Mouse (Mus musculus) 3T3-L1 (cell line): ENCODE data around the gene Arl5c.

Experiments
- DNase-seq: peaks from one replicate; pipeline ENCODE4 v3.0.0-alpha.2; 2015; ENCODE audit warnings: low read depth, low spot score

Gene Arl5c

DNA sequence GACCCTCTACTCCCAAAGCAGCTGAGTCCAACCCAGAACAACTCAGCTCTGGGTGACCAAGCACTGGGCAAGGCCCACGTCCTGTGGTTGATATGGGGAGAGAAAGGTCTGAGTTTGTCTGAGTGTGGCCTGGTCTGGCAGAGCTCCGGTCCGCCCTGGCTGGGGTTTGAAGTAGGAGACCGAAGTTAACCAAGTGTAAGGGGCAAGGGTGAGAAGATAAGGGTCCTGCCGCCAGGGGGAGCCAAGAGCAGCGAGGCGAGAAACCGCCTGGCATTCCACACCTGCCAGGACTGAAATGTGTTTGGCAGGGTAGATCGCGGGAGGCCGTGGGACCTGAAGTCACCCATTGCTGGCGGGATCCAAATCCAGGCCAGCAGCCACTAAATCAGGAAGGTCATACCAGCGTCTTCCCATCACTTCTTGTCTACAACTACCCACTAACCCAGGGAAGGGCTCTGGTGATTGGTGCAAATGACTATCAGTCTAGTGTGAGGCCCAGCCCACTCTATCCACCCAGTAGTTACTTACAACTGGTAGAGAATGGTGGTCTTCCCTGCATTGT lies 1.4 kb downstream of the Arl5c start:
- peak; percentile 29 for DNase-seq

DNA sequence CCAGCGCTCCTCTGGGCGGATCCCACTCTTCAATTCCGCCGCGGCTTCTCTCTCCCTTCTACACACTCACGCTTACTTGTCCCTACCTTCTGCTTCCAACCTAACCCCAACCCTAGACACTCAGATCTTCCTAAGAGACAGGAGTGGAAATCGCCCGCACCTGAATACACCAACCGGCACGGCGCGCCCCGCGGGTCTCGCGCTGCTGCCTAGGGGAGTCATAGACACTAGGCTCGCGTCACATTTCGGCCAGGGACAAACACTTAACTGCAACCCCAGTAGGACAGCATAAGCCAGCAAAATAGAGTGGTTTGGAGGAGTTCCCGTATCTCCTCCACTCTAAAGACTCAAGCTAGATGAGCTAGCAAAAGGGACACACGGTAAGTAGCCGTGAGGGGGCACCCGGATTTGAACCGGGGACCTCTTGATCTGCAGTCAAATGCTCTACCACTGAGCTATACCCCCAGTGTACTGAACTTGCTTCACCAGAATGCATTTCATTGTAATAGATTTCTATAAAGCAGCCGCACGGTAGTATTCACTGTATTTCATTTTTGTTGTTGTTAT lies 7.4 kb downstream of the Arl5c start:
- DNase-seq = peak; percentile 97

DNA sequence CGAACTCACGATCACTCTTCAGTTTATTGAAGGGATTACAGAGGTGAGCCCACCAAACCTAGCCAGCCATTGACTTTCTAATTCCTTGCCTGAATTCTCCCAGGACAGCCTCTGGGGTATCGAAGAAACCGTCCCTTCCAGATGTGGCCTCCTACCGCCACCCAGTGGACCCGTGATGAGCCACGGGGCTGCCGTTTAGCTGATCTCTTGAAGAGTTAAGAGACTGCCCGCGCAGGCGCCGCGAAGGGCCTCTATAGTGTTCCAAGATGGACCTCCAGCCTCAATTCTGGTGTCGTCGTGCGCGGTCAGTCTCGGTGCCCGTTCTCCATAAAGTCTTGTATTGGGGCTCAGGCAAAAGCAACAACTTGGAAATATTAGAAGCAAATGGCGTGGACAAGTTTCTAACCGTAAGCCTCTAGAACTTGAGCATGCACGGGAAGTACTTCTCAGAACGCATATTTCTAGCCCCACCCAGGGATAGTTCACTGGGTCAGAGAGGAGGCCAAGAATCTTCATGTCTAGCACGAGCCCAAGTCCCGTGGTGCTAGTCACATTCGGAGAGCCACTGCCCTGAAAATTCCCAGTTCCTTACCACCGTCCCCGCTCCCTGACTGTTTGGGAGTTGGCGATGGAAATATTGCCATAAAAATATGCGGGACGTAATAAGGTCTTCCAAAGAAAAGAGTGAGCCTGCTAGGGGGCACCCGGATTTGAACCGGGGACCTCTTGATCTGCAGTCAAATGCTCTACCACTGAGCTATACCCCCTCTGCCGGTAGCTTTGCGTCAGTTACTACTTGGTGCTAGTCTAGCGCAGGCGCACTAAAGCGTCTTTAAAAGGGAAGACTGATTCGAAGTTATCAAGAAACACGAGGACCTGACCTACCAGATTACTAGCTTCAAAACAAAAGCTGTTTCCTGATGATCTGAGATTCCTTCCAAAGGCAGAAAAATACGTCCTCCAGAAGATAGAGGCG lies 8.1 kb downstream of the Arl5c start:
- peak; percentile 98 for DNase-seq

DNA sequence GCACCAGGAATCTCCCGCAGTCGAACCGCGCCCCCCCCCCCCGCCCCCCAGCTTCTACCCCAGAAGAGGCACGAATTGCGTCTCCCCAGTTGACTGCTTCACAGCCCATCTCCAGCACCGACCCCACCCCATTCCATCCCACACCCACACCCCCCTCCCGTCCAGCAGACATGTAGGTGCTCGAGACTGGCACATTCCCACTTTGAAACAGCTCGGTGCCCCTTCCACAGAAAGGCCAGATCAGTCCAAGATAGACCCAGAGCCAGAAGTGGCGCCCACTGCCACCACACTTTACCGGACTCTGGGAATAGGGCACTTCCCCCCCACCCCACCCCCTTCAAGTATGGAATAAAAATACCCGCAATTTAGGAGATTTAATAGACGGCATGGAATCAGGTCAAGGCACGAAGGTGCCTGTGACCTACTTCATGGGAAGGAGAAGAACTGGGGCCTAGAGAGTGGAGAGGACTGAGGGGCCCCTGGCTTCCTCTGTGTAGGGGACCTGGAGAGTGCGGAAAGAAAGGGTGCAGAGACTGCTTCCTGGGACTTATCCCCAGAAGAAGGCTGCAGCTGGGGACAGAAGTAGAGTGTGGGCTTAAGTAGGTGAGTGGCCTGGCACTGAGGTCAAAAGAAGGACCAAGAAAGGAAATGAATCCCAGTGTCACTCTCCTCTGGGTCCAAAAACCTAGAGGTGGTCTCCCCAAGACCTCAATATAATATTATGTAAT lies 9.1 kb downstream of the Arl5c start:
- DNase-seq = no peak

DNA sequence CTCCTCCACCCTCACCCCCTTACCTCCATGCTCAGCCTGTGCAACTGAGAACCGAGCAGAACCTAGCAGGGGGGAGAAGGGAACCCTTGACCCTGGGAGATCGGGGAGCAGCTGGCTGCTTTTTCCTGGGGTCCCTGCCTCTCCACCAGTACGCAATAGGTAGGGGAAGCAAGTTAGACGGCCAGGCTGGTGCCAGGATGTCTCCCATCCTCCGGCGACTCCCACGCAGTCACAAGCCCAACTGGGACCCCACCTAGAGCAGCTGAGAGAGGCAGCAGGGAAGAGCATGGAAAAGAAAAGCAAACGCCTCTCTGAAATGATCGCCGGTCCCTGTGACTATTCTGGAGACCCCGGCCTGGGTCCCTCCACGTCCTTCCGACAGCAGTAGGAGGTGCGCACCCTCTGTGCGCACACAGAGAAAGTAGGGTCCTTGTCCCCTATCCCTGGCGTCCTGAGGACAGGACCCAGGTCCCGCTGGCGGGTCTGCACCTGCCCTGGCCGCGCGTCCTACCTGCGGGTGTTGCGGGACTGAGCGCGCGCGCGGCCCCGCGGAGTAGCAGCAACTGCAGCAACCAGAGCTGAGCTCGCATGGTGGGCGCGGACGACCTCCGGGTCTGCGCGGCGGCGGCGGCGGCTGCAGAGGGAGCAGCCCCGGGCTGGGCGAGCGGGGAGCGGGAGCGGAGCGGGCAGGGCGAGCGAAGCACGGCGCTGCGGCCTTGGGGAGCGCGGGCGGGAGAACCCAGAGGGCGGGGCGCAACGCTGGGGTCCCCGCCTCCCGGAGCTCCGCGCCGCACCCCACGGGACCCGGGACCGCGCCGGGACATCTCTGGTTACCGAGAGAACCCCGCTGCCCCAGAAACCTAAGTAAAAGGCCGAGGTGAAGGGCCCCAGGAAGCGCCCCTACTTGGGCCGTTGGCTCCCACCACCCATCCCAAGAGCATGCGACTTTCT lies 10.0 kb downstream of the Arl5c start, which contains the start of gene Plxdc1:
Gene Plxdc1 (minus strand): TSS at position 718 of the 951 bp plus-strand sequence.
- DNase-seq = no peak

DNA sequence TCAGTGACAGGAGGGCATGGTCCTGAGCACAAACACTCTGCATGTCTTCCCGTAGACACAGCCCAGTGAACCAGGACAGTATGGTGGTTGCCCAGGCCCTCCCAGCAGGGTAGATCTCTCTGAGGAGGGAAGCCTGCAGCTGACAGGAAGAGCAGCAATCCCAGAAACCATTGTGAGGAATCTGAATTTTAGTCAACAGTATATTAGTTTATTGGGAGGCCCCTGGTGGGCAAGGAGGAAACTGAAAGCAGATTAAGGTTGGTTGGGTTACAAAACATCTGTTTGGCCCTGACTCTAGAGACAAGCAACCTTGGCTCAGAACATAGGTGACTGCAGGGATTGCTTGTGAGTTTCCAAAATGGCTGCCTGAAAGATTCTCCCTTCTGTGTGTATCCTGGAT lies 12.0 kb downstream of the Arl5c start:
- DNase-seq = peak; percentile 55

DNA sequence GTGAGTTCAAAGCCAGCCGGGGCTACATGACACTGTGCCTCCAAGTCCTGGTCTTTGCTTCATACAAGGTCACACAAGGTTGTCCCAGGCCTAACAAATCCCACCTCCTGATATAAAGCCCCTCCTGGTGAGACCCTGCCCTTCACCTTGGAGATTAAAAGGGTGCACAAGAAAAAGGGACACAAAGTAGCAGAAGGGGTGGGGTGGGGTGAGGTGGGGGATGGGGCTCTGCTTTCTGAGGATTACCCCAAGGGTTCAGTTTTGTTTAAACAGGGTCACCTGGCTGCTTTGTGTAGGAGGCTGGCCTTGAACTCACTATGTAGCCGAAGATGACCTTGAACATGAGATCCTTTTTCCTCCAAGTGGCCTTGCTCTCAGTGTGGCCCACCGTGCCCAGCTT lies 12.5 kb downstream of the Arl5c start:
- no peak for DNase-seq

DNA sequence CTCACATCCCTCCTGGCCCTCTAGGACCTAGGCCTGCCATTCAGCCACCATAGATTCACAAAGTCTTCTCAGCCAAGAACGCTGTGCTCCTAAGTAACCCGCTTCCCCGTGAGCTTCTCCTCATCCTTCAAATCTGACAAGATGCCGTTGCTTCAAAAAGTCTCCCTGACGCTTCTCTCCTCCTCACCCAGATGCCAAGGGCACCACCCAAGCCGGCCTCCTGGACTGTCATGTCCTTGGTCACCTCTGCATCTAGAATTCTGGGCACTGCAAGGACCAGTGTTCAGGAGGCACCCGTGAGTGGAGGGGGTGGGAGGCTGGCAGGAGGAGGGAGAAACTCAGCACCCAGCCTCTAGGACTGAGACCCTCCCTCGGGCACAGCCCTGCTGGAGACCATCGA lies 13.3 kb downstream of the Arl5c start:
- DNase-seq = no peak

DNA sequence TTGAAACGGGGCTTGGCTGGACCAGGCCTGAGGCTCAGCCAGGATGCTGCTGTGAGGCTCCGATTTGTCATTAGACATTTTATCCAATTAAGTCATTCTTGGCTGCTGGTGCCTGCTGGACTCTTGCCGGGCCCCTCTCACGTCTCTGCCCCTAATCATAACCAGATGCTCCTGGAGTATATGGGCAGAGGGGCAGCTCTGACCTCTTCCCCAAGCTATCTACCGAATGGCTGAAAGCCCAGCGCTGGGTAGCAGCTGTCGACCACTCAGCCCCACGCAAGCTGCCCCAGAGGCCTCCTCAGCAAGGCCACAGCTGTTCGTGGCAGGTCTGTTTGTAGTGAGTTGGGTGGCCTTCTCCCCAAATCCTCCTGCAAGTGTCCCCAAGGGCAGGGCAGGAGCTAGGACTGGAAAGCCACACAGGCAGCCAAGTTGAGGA lies 15.4 kb downstream of the Arl5c start:
- peak; percentile 54 for DNase-seq

DNA sequence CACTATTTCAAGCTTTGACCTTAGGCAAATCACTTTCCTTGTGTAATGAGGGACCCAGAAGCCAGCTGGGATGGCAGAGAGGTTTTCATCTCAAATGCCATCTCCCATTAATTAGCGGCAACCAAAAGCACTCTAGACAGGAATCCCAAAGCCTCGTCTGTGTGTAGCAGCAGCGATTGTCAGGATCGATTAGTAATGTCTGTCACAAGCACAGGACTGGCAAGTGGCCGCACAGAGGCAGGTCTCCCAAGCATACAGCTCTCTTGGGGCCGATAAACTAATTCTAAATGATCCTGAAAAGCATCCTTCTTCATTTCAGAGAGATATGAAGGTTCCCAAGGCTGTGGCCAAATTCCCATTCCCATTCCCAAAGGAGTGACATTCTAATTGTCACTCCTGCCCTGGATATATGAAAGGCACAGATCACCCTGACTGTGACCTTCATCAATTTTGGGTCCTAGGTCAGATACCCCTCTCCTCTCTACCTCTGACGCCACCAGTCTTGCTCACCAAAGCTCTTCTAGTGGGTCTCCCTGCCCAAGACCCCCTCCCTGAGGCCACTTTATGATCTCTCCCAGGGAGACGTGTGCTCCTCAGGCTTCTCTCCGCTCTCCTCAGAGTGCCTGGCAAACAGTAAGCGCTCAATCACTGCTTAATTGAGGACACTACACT lies 16.0 kb downstream of the Arl5c start:
- DNase-seq = no peak

DNA sequence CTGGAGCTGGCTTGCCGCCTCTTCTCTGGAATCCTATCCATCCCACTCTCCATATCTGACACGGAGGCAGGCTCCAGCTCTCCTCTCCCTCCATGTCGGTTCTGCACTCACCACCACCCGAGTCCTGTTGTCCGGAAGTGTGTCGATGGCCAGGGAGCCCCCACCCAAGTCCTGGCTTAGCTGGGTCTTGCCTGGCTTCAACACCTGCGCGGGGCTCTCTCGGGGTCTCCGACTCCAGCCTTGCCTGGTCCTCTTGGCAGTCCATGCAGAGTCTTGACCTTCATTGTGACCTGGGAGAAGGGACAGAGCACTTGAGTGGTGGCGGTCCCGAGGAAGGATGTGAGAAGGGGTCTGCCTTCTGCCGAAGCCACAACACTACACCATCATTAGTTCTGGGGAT lies 17.6 kb downstream of the Arl5c start:
- no peak for DNase-seq

DNA sequence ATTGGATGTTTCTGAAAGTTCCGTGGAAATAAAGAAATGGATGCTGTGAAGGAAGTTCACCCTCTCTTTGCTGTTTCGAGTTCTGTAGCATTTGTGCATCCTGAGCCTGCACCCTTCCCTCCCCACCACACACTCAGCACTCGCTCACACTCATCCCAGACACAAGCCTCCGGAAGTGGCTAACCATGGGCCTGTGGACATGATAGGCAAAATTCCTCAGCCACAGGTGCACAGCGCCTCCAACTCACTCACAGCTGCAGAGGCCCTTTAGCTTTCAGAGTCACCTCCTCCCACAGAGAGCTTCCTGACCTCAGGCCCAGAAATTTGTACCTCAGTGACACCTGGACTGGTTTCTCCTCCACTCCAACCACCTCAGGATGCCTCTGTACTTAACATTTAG lies 18.2 kb downstream of the Arl5c start:
- DNase-seq = no peak

DNA sequence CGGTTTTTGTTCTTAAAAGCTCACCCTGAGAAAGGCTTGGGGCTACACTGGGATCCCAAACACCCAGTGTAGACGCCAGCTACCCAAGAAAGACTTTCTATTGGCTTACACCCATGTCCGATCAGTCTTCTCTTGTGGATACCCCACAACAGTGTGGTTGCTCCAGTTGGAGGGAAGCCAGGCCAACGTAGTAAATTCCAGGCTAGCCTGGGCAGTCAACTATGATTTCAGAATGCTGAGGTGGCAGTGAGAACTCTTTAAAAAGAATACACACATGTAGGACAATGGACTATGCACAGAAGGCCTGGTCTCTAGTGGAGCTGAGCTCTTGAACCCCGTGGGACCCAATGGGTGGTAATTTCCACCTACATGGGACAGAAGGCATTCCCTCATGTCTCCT lies 21.2 kb downstream of the Arl5c start:
- DNase-seq = no peak

DNA sequence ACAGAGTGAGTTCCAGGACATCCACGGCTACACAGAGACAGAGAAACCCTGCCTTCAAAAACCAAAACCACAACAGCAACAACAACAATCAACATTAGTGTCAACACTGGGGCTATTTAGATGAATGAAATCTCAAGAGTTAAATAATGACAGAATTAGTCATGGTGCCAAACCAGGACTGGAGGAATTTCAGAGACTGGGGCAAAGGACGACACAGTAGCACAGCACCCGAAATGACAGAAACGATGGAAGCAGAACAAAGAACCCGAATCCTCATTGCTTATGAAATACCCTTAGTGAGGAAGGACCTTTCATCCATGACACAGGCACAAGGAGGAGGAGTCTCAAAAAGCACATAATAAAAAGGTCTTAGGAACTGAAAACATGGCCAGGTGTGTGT lies 21.8 kb downstream of the Arl5c start:
- DNase-seq = no peak

DNA sequence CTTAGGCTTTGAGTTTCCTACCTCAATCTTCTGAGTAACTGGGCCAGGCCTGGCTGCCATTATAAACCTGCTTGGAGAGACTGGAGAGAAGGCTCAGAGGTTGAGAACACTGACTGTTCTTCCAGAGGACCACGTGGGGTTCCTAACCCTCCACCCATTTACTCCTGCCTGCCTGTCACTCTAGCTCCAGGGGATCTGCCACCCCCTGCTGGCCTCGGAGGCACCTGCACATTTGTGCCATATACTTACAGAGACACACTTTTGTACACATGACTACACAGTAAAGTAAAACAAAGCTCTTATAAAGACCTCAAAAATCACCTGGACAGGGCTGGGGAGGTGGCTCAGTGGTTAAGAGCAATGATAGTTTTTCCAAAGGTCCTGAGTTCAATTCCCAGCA lies 23.5 kb downstream of the Arl5c start:
- DNase-seq = no peak

DNA sequence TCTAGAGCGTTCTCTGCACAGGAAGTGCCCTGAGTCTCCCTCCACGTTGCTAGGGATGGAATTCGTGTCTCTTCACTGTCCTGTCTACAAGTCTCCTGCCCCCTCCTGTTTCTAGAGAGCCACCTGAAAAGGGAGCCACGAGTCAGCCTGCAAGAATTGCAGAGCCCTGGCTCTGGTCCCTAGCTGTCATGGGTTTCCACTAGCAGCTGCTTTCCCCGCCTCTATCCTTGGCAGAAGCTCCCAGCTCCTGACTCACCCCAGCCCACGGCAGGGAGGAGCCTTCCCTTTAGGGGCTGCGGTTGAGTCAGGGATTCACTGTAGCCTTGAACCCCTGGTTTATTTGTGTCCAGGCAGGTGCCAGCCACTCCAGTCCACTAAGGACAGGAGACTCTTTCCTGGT lies 24.7 kb downstream of the Arl5c start:
- DNase-seq = peak; percentile 95

DNA sequence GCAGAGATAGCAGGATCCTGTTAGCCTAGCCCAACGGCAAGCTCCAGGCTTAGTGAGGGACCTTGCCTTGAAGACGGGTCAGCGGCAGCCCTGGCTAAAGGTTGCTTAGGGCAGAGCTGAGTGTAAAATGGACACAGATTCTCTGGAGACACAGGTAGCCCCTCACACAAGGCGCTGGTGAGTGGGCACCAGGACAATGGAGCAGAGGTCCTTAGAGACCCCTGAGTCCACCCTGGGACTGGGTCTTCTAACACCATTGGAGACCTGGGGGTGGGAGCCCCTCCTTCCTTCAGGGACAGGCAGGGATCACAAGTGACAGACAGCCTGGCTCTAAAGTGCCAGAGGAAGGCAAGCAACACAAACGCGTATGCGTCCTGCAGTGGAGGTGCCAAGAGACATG lies 25.2 kb downstream of the Arl5c start:
- DNase-seq = no peak

DNA sequence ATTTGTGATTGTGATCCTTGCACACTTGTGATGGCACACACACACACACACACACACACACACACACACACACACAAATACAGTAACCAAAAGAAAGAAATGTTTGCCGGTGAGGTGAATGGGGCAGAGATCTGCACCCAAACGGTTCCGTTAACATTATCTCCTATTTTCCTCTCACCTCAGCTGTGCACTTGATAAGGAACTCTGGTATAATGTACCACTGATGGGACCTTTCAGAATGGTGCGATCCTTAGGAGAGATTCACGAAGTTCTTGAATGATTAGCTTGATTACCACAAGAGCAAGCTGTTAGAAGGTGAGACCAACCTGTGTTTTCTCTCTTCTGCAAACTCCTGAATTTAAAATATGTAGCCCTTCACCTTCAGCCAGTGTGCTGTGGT lies 27.6 kb downstream of the Arl5c start:
- no peak for DNase-seq

DNA sequence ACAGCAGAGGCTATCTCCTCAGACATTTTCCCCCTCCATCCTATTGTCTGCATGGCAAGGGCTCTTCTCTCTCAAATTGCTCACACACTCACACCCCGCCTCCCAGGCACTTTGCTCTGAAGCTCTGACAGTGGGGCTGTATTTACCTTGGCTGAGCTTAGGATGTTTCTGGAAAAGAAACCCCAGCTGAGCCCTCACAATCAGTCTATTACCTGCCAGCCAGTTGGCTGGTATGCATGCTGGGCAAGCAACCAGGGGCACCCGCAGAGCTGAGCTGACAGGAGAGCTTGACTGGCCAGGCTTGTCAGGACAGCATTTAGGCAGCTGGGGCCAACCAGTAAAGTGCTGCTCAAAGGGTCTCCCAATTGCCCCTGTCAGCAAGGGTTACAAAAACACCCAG lies 28.9 kb downstream of the Arl5c start:
- no peak for DNase-seq

DNA sequence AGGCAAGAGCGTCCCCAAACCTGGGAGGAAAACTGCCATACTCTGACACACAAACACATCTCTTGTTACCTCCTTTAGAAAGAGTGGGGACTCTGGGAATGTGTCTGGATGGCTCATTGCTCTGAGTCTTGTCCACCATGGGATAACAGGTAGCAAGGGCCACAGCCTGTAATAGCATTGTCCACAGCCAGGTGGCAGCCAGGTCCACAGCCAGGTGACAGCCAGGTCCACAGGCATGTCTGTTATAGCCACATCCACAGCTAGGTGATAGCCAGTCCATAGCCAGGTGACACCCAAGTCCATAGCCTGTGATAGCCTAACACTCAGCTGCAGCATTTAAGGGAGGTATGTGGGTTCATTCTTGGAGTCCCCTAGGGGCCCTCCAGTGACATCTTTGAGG lies 35.1 kb downstream of the Arl5c start:
- DNase-seq = no peak
